ENCODE assay signal across 8 mouse cellular contexts in genomic region chr4:54757715-54758500, GRCm38 (mm10).
DNase-seq lines count a peak whose midpoint lies in the region; ATAC-seq lines count a peak whose summit lies in the region.

No protein-coding gene starts in this region.

- H3K4me1 ChIP-seq in hindbrain, embryonic 14.5 days (replicated peaks; ENCODE audit: control insufficient read depth, insufficient read depth, low read length): no peaks in the 10 kb centered on the region; the same call in 1 of the 2 replicates

- peak; percentile 29 for DNase-seq in adrenal gland, adult 2 months
- peak; percentile 82 to 90 for DNase-seq in cerebellum, postnatal 25 days
- peak; percentile 59 for DNase-seq in gastrocnemius, postnatal 14 days
- DNase-seq in hindbrain, embryonic 14.5 days (ENCODE audit: low spot score): peak; percentile 53
- peak; percentile 44 to 47 for DNase-seq in layer of hippocampus, postnatal 36 days
- DNase-seq in right cerebral cortex, postnatal 36 days (ENCODE audit: low spot score in 2 of 2): peak; percentile 24 to 35
- no peak for DNase-seq in B cell, adult 2 months

- peak overlapping the region; percentile 18 for H3K27ac ChIP-seq in hindbrain, embryonic 14.5 days

- H3K4me2 ChIP-seq in hindbrain, embryonic 14.5 days (replicated peaks): peak overlapping the region; percentile 39

- H3K9me3 ChIP-seq in hindbrain, embryonic 14.5 days (ENCODE audit: control insufficient read depth, low read length): no peaks in the 10 kb centered on the region

- no peak overlapping the region for H3K9ac ChIP-seq in hindbrain, embryonic 14.5 days

- 40% methylated on average over 19 of the region's 19 CpGs for WGBS in hindbrain, embryonic 14.5 days

- no peaks in the 10 kb centered on the region for H3K36me3 ChIP-seq in hindbrain, embryonic 14.5 days (replicated peaks; ENCODE audit: control insufficient read depth, insufficient read depth)

- peak; percentile 89 for ATAC-seq in hindbrain, embryonic 14.5 days (ENCODE audit: low FRiP score)
- ATAC-seq in megakaryocyte-erythroid progenitor cell, adult 5-6 weeks (replicated peaks; ENCODE audit: low FRiP score, low TSS enrichment, poor library complexity, severe bottlenecking): peak; percentile 57; the same call in 1 of the 2 replicates

- intact Hi-C loops in gastrocnemius, postnatal 14 days (cut with DNase I; ENCODE audit: low total_unique reads): no loop called here

- H3K27me3 ChIP-seq in hindbrain, embryonic 14.5 days (ENCODE audit: control insufficient read depth, insufficient read depth, low read length): no peaks in the 10 kb centered on the region

- H3K4me3 ChIP-seq in hindbrain, embryonic 14.5 days (replicated peaks; ENCODE audit: low read length): no peak overlapping the region

Comparison
In these comparisons a context has a peak if more than half of its experiments do, and no peak if none do; other contexts are left out.
1. DNase-seq: peak in adrenal gland, adult 2 months (single experiment), cerebellum, postnatal 25 days (2 of 2), gastrocnemius, postnatal 14 days (single experiment), hindbrain, embryonic 14.5 days (single experiment), layer of hippocampus, postnatal 36 days (2 of 2) and right cerebral cortex, postnatal 36 days (2 of 2); none in B cell, adult 2 months (0 of 2).